Mouse (Mus musculus): ENCODE measurements at regions not wholly inside any gene's neighbourhood (a gene's known extent, or its start where the extent isn't known, plus 50 kb on each side); places are given as distances from the start of the nearest gene placed in this dataset.

- no peaks in the 10 kb centered on the region for H3K9me3 ChIP-seq (replicated peaks)
- H3K9ac ChIP-seq, result no peak overlapping the region
- no peak overlapping the region for H3K4me2 ChIP-seq (replicated peaks)
- H3K36me3 ChIP-seq, result no peaks in the 10 kb centered on the region
- H3K27ac ChIP-seq, result no peak overlapping the region
- ATAC-seq (ENCODE audit: low FRiP score), result peak; percentile 56; the same call in 1 of the 2 replicates
- no peaks in the 10 kb centered on the region for H3K27me3 ChIP-seq
- H3K4me3 ChIP-seq, result no peak overlapping the region
- H3K4me1 ChIP-seq, result no peaks in the 10 kb centered on the region
- 51% methylated on average over 8 of the region's 8 CpGs for WGBS
Observed at GRCm38 (mm10) chr6:111621684-111622480, 651.7 kb upstream of the Lmcd1 start.

GRCm38 (mm10) chr6:111622481-111623139, 650.9 kb upstream of the Lmcd1 start:
- no peaks in the 10 kb centered on the region for H3K9me3 ChIP-seq (replicated peaks)
- no peaks in the 10 kb centered on the region for H3K4me1 ChIP-seq
- H3K36me3 ChIP-seq, result no peaks in the 10 kb centered on the region
- WGBS, result 48% methylated on average over 7 of the region's 7 CpGs
- H3K27ac ChIP-seq, result no peak overlapping the region
- no peak overlapping the region for H3K4me3 ChIP-seq
- H3K27me3 ChIP-seq, result no peaks in the 10 kb centered on the region
- ATAC-seq (ENCODE audit: low FRiP score), result peak; percentile 73
- H3K9ac ChIP-seq, result no peak overlapping the region
- H3K4me2 ChIP-seq (replicated peaks), result no peak overlapping the region

DNA sequence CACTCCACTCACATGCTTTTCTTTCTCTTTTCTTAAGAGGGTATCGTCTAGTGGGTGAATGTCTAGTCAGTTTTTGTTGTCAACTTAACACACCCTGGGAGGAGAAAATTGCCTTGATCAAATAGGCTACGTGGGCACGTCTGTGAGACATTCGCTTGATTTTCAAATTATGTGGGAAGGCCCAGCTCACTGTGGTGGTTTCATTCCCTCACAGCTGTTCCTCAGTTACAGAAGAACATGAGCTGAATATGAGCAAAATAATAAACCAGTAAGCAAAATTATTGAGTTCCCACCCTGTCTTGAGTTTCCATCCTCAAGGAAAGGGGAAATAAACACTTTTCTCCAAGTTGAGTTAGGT, 650.4 kb upstream of the Lmcd1 start:
- H3K9ac ChIP-seq, result no peak overlapping the region
- H3K27me3 ChIP-seq, result no peaks in the 10 kb centered on the region
- H3K9me3 ChIP-seq (replicated peaks), result no peaks in the 10 kb centered on the region
- no peaks in the 10 kb centered on the region for H3K4me1 ChIP-seq
- no peaks in the 10 kb centered on the region for H3K36me3 ChIP-seq
- no peak overlapping the region for H3K27ac ChIP-seq
- no peak overlapping the region for H3K4me3 ChIP-seq
- no peak overlapping the region for H3K4me2 ChIP-seq (replicated peaks)
- no peak for ATAC-seq (ENCODE audit: low FRiP score)
- 75% methylated on average over 4 of the region's 4 CpGs for WGBS

GRCm38 (mm10) chr6:111625501-111625900, 648.1 kb upstream of the Lmcd1 start:
- no peak for ATAC-seq (ENCODE audit: low FRiP score)
- H3K4me2 ChIP-seq (replicated peaks), result no peak overlapping the region

GRCm38 (mm10) chr6:111652736-111653135, 620.8 kb upstream of the Lmcd1 start:
- ATAC-seq (ENCODE audit: low FRiP score), result no peak
- Histone ChIP-seq H3K9ac (no peak overlapping the region), H3K27ac (no peak overlapping the region), H3K4me1 (no peaks in the 10 kb centered on the region), H3K4me3 (no peak overlapping the region), H3K4me2 (replicated peaks) (no peak overlapping the region), H3K36me3 (no peaks in the 10 kb centered on the region), H3K27me3 (no peaks in the 10 kb centered on the region), H3K9me3 (replicated peaks) (no peaks in the 10 kb centered on the region)
- 90% methylated on average over 3 of the region's 3 CpGs for whole genome bisulfite sequencing

More at GRCm38 (mm10) chr6:111625501-111625900, 648.1 kb upstream of the Lmcd1 start:
- no peaks in the 10 kb centered on the region for H3K4me1 ChIP-seq
- no peak overlapping the region for H3K9ac ChIP-seq
- H3K4me3 ChIP-seq, result no peak overlapping the region
- no peak overlapping the region for H3K27ac ChIP-seq
- H3K9me3 ChIP-seq (replicated peaks), result no peaks in the 10 kb centered on the region
- no peaks in the 10 kb centered on the region for H3K27me3 ChIP-seq
- no peaks in the 10 kb centered on the region for H3K36me3 ChIP-seq

GRCm38 (mm10) chr6:111659957-111660356, 613.6 kb upstream of the Lmcd1 start:
- Histone ChIP-seq H3K27ac (no peak overlapping the region), H3K27me3 (no peaks in the 10 kb centered on the region), H3K4me2 (replicated peaks) (no peak overlapping the region), H3K9me3 (replicated peaks) (no peaks in the 10 kb centered on the region), H3K4me3 (no peak overlapping the region), H3K36me3 (no peaks in the 10 kb centered on the region), H3K4me1 (no peaks in the 10 kb centered on the region), H3K9ac (no peak overlapping the region)
- ATAC-seq (ENCODE audit: low FRiP score), result no peak
- 67% methylated on average over 2 of the region's 2 CpGs for WGBS

GRCm38 (mm10) chr6:111664603-111665002, 609.0 kb upstream of the Lmcd1 start:
- Histone ChIP-seq H3K36me3 (no peaks in the 10 kb centered on the region), H3K9ac (no peak overlapping the region), H3K9me3 (replicated peaks) (no peaks in the 10 kb centered on the region), H3K4me2 (replicated peaks) (no peak overlapping the region), H3K4me1 (no peaks in the 10 kb centered on the region), H3K27ac (no peak overlapping the region), H3K27me3 (no peaks in the 10 kb centered on the region), H3K4me3 (no peak overlapping the region)
- no peak for ATAC-seq (ENCODE audit: low FRiP score)

- H3K9ac ChIP-seq, result no peak overlapping the region
- WGBS, result 80% methylated on average over 2 of the region's 2 CpGs
- no peak for ATAC-seq (ENCODE audit: low FRiP score)
Observed at GRCm38 (mm10) chr6:111684911-111685310, 588.6 kb upstream of the Lmcd1 start.

GRCm38 (mm10) chr6:111702864-111703263, 570.7 kb upstream of the Lmcd1 start:
- 87% methylated on average over 1 of the region's 1 CpGs for WGBS
- Histone ChIP-seq H3K27ac (no peak overlapping the region), H3K4me1 (no peaks in the 10 kb centered on the region), H3K4me3 (no peak overlapping the region), H3K27me3 (no peaks in the 10 kb centered on the region), H3K9ac (no peak overlapping the region), H3K9me3 (replicated peaks) (no peaks in the 10 kb centered on the region), H3K36me3 (no peaks in the 10 kb centered on the region), H3K4me2 (replicated peaks) (no peak overlapping the region)
- no peak for ATAC-seq (ENCODE audit: low FRiP score)

More at GRCm38 (mm10) chr6:111684911-111685310, 588.6 kb upstream of the Lmcd1 start:
- no peak overlapping the region for H3K4me2 ChIP-seq (replicated peaks)
- no peak overlapping the region for H3K27ac ChIP-seq
- no peaks in the 10 kb centered on the region for H3K36me3 ChIP-seq
- H3K9me3 ChIP-seq (replicated peaks), result no peaks in the 10 kb centered on the region; the same call in 1 of the 2 replicates
- no peak overlapping the region for H3K4me3 ChIP-seq
- no peaks in the 10 kb centered on the region for H3K27me3 ChIP-seq
- no peaks in the 10 kb centered on the region for H3K4me1 ChIP-seq

- H3K4me2 ChIP-seq (replicated peaks), result no peak overlapping the region
- no peak overlapping the region for H3K27ac ChIP-seq
- ATAC-seq (ENCODE audit: low FRiP score), result no peak
- no peaks in the 10 kb centered on the region for H3K9me3 ChIP-seq (replicated peaks)
- no peaks in the 10 kb centered on the region for H3K27me3 ChIP-seq
- H3K36me3 ChIP-seq, result no peaks in the 10 kb centered on the region
- no peaks in the 10 kb centered on the region for H3K4me1 ChIP-seq
- no peak overlapping the region for H3K4me3 ChIP-seq
- 72% methylated on average over 1 of the region's 1 CpGs for whole genome bisulfite sequencing
- H3K9ac ChIP-seq, result no peak overlapping the region
Observed at GRCm38 (mm10) chr6:111708277-111708676, 565.3 kb upstream of the Lmcd1 start.

DNA sequence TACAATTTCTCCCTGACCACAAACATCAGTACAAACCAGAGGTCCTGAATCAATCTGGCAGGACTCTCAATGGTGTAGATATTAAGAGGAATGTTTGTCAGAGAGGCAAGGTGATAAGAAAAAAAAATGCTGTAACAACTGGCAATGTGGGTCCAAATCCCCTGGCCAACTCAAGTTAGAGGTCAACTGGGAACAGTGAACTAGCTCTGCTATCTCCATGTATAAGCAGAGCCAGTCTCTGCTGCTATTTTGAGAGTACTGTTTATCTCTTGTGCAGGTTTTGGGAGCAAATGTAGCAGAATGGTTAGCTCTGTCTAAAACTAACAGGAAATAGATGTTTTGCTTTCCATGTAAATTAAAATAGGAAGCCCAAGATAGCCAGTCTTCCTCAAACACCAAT, 547.6 kb upstream of the Lmcd1 start:
- Histone ChIP-seq H3K9me3 (replicated peaks) (no peaks in the 10 kb centered on the region), H3K4me3 (no peak overlapping the region), H3K27ac (no peak overlapping the region), H3K36me3 (no peaks in the 10 kb centered on the region), H3K9ac (no peak overlapping the region), H3K4me1 (no peaks in the 10 kb centered on the region), H3K4me2 (replicated peaks) (no peak overlapping the region), H3K27me3 (no peaks in the 10 kb centered on the region)
- ATAC-seq (ENCODE audit: low FRiP score), result no peak

GRCm38 (mm10) chr6:111730381-111730780, 543.2 kb upstream of the Lmcd1 start:
- no peaks in the 10 kb centered on the region for H3K36me3 ChIP-seq
- no peak overlapping the region for H3K4me2 ChIP-seq (replicated peaks)
- no peaks in the 10 kb centered on the region for H3K9me3 ChIP-seq (replicated peaks)
- no peaks in the 10 kb centered on the region for H3K4me1 ChIP-seq
- ATAC-seq (ENCODE audit: low FRiP score), result no peak
- no peaks in the 10 kb centered on the region for H3K27me3 ChIP-seq
- H3K9ac ChIP-seq, result no peak overlapping the region
- H3K4me3 ChIP-seq, result no peak overlapping the region
- H3K27ac ChIP-seq, result no peak overlapping the region

DNA sequence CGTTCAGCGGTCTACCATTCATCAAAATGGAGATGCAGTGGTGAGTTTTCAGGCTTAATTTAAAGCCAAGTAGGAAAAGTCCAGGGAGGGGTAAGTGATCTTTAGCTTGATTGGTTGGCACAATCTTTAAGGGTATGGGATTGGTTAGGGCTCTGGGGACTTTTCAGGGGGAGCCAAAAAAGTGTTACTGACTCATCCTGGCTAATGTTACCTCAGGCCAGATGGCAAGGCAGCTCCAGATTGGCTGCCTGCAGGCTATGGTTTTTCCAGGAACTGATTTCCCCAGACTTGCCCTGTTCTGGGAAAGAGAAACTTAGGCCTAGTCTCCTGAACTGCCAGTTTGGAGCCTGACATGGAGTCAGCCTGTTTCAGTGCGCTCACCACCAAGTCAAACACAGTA, 539.6 kb upstream of the Lmcd1 start:
- Histone ChIP-seq H3K36me3 (no peaks in the 10 kb centered on the region), H3K27ac (no peak overlapping the region), H3K27me3 (no peaks in the 10 kb centered on the region), H3K4me1 (no peaks in the 10 kb centered on the region), H3K4me3 (no peak overlapping the region), H3K4me2 (replicated peaks) (no peak overlapping the region), H3K9me3 (replicated peaks) (no peaks in the 10 kb centered on the region), H3K9ac (no peak overlapping the region)
- ATAC-seq (ENCODE audit: low FRiP score), result no peak
- WGBS, result 91% methylated on average over 3 of the region's 3 CpGs
